Mouse (Mus musculus) bone marrow macrophage, adult 2 months (primary cell): ENCODE data around the gene Armc6.

ENCODE experiments used
- CTCF ChIP-seq: IDR thresholded peaks from 2 replicates; pipeline ENCODE4 v1.5.1; 2012; ENCODE audit warnings: low read depth, mild to moderate bottlenecking, low read length, moderate library complexity
- POLR2A ChIP-seq: IDR thresholded peaks from 2 replicates; pipeline ENCODE4 v1.6.1; 2012; ENCODE audit warnings: mild to moderate bottlenecking, low read depth, low read length, borderline replicate concordance

- TF ChIP-seq POLR2A (no peak), CTCF (no peak)
Measured at GRCm38 (mm10) chr8:70179082-70179481, 55.2 kb downstream of the Armc6 start.
